Mouse (Mus musculus): ENCODE measurements at regions not wholly inside any gene's neighbourhood (a gene's known extent, or its start where the extent isn't known, plus 50 kb on each side); places are given as distances from the start of the nearest gene placed in this dataset.

- H3K27me3 ChIP-seq (replicated peaks; ENCODE audit: control insufficient read depth, insufficient read depth, low read length), result no peaks in the 10 kb centered on the region
- DNase-seq (ENCODE audit: low spot score) (no peak), ATAC-seq (replicated peaks; ENCODE audit: low FRiP score) (no peak; the same call in 1 of the 2 replicates)
- no peaks in the 10 kb centered on the region for H3K36me3 ChIP-seq (ENCODE audit: control insufficient read depth, insufficient read depth, low read length)
- H3K4me2 ChIP-seq, result no peak overlapping the region
- H3K9ac ChIP-seq (ENCODE audit: low read depth, low read length), result no peak overlapping the region
- H3K4me1 ChIP-seq (replicated peaks; ENCODE audit: control insufficient read depth, insufficient read depth, low read length), result no peaks in the 10 kb centered on the region
- WGBS, result 70% methylated on average over 6 of the region's 6 CpGs
- no peak overlapping the region for H3K4me3 ChIP-seq (ENCODE audit: low read depth, low read length)
- no peaks in the 10 kb centered on the region for H3K9me3 ChIP-seq (ENCODE audit: control insufficient read depth, low read length)
- H3K27ac ChIP-seq (ENCODE audit: low read depth, low read length), result no peak overlapping the region
Measured at GRCm38 (mm10) chr11:38618707-38619106, 1382.9 kb upstream of the Tenm2 start.

- WGBS, result 44% methylated on average over 4 of the region's 4 CpGs
- no peak for ATAC-seq (replicated peaks; ENCODE audit: low FRiP score)
- H3K27me3 ChIP-seq (replicated peaks; ENCODE audit: control insufficient read depth, insufficient read depth, low read length), result no peaks in the 10 kb centered on the region
Measured at GRCm38 (mm10) chr11:38600971-38601370, 1365.2 kb upstream of the Tenm2 start.

GRCm38 (mm10) chr11:38568515-38568914 lies 1332.8 kb upstream of the Tenm2 start:
- no peak for ATAC-seq (replicated peaks; ENCODE audit: low FRiP score)
- no peak overlapping the region for H3K4me3 ChIP-seq (ENCODE audit: low read depth, low read length)
- H3K9me3 ChIP-seq (ENCODE audit: control insufficient read depth, low read length), result no peaks in the 10 kb centered on the region
- H3K4me2 ChIP-seq, result no peak overlapping the region
- H3K36me3 ChIP-seq (ENCODE audit: control insufficient read depth, insufficient read depth, low read length), result no peaks in the 10 kb centered on the region
- H3K27me3 ChIP-seq (replicated peaks; ENCODE audit: control insufficient read depth, insufficient read depth, low read length), result no peaks in the 10 kb centered on the region
- WGBS, result 89% methylated on average over 1 of the region's 1 CpGs
- DNase-seq (ENCODE audit: low spot score), result no peak
- no peaks in the 10 kb centered on the region for H3K4me1 ChIP-seq (replicated peaks; ENCODE audit: control insufficient read depth, insufficient read depth, low read length)
- H3K27ac ChIP-seq (ENCODE audit: low read depth, low read length), result no peak overlapping the region
- no peak overlapping the region for H3K9ac ChIP-seq (ENCODE audit: low read depth, low read length)

More at GRCm38 (mm10) chr11:38600971-38601370, 1365.2 kb upstream of the Tenm2 start:
- H3K4me2 ChIP-seq, result no peak overlapping the region
- H3K9me3 ChIP-seq (ENCODE audit: control insufficient read depth, low read length), result no peaks in the 10 kb centered on the region
- H3K4me1 ChIP-seq (replicated peaks; ENCODE audit: control insufficient read depth, insufficient read depth, low read length), result no peaks in the 10 kb centered on the region
- no peaks in the 10 kb centered on the region for H3K36me3 ChIP-seq (ENCODE audit: control insufficient read depth, insufficient read depth, low read length)
- H3K4me3 ChIP-seq (ENCODE audit: low read depth, low read length), result no peak overlapping the region
- no peak overlapping the region for H3K9ac ChIP-seq (ENCODE audit: low read depth, low read length)
- H3K27ac ChIP-seq (ENCODE audit: low read depth, low read length), result no peak overlapping the region
- DNase-seq (ENCODE audit: low spot score), result no peak

GRCm38 (mm10) chr11:38543893-38544292 lies 1308.1 kb upstream of the Tenm2 start:
- H3K36me3 ChIP-seq (ENCODE audit: control insufficient read depth, insufficient read depth, low read length), result no peaks in the 10 kb centered on the region
- H3K9ac ChIP-seq (ENCODE audit: low read depth, low read length), result no peak overlapping the region
- peak; percentile 30 for DNase-seq (ENCODE audit: low spot score)
- peak; percentile 34; the same call in 1 of the 2 replicates for ATAC-seq (replicated peaks; ENCODE audit: low FRiP score)
- WGBS, result 8% methylated on average over 8 of the region's 8 CpGs
- H3K27me3 ChIP-seq (replicated peaks; ENCODE audit: control insufficient read depth, insufficient read depth, low read length), result no peaks in the 10 kb centered on the region
- H3K4me2 ChIP-seq, result no peak overlapping the region
- no peaks in the 10 kb centered on the region for H3K4me1 ChIP-seq (replicated peaks; ENCODE audit: control insufficient read depth, insufficient read depth, low read length)
- no peak overlapping the region for H3K4me3 ChIP-seq (ENCODE audit: low read depth, low read length)
- H3K27ac ChIP-seq (ENCODE audit: low read depth, low read length), result no peak overlapping the region
- no peaks in the 10 kb centered on the region for H3K9me3 ChIP-seq (ENCODE audit: control insufficient read depth, low read length)

GRCm38 (mm10) chr11:38540097-38540496 lies 1304.3 kb upstream of the Tenm2 start:
- H3K9me3 ChIP-seq (ENCODE audit: control insufficient read depth, low read length), result no peaks in the 10 kb centered on the region
- no peaks in the 10 kb centered on the region for H3K4me1 ChIP-seq (replicated peaks; ENCODE audit: control insufficient read depth, insufficient read depth, low read length)
- 84% methylated on average over 2 of the region's 2 CpGs for WGBS
- no peak overlapping the region for H3K4me2 ChIP-seq
- H3K9ac ChIP-seq (ENCODE audit: low read depth, low read length), result no peak overlapping the region
- no peak overlapping the region for H3K4me3 ChIP-seq (ENCODE audit: low read depth, low read length)
- no peaks in the 10 kb centered on the region for H3K36me3 ChIP-seq (ENCODE audit: control insufficient read depth, insufficient read depth, low read length)
- DNase-seq (ENCODE audit: low spot score) (no peak), ATAC-seq (replicated peaks; ENCODE audit: low FRiP score) (no peak)
- H3K27me3 ChIP-seq (replicated peaks; ENCODE audit: control insufficient read depth, insufficient read depth, low read length), result no peaks in the 10 kb centered on the region
- H3K27ac ChIP-seq (ENCODE audit: low read depth, low read length), result no peak overlapping the region

GRCm38 (mm10) chr11:38532282-38532681 lies 1296.5 kb upstream of the Tenm2 start:
- Histone ChIP-seq H3K27me3 (replicated peaks; ENCODE audit: control insufficient read depth, insufficient read depth, low read length) (no peaks in the 10 kb centered on the region), H3K4me2 (no peak overlapping the region), H3K27ac (ENCODE audit: low read depth, low read length) (no peak overlapping the region), H3K4me3 (ENCODE audit: low read depth, low read length) (no peak overlapping the region), H3K9ac (ENCODE audit: low read depth, low read length) (no peak overlapping the region), H3K4me1 (replicated peaks; ENCODE audit: control insufficient read depth, insufficient read depth, low read length) (no peaks in the 10 kb centered on the region), H3K9me3 (ENCODE audit: control insufficient read depth, low read length) (no peaks in the 10 kb centered on the region), H3K36me3 (ENCODE audit: control insufficient read depth, insufficient read depth, low read length) (no peaks in the 10 kb centered on the region)
- no peak for ATAC-seq (replicated peaks; ENCODE audit: low FRiP score)
- 59% methylated on average over 2 of the region's 2 CpGs for WGBS
- DNase-seq (ENCODE audit: low spot score), result no peak

- Histone ChIP-seq H3K9me3 (ENCODE audit: control insufficient read depth, low read length) (no peaks in the 10 kb centered on the region), H3K9ac (ENCODE audit: low read depth, low read length) (no peak overlapping the region), H3K36me3 (ENCODE audit: control insufficient read depth, insufficient read depth, low read length) (no peaks in the 10 kb centered on the region), H3K4me1 (replicated peaks; ENCODE audit: control insufficient read depth, insufficient read depth, low read length) (no peaks in the 10 kb centered on the region), H3K4me3 (ENCODE audit: low read depth, low read length) (no peak overlapping the region), H3K4me2 (no peak overlapping the region), H3K27ac (ENCODE audit: low read depth, low read length) (no peak overlapping the region), H3K27me3 (replicated peaks; ENCODE audit: control insufficient read depth, insufficient read depth, low read length) (no peaks in the 10 kb centered on the region)
- no peak for ATAC-seq (replicated peaks; ENCODE audit: low FRiP score)
- 84% methylated on average over 4 of the region's 4 CpGs for WGBS
- no peak for DNase-seq (ENCODE audit: low spot score)
Measured at GRCm38 (mm10) chr11:38509676-38510075, 1273.9 kb upstream of the Tenm2 start.

- Histone ChIP-seq H3K4me1 (replicated peaks; ENCODE audit: control insufficient read depth, insufficient read depth, low read length) (no peaks in the 10 kb centered on the region), H3K36me3 (ENCODE audit: control insufficient read depth, insufficient read depth, low read length) (no peaks in the 10 kb centered on the region), H3K9ac (ENCODE audit: low read depth, low read length) (no peak overlapping the region), H3K27me3 (replicated peaks; ENCODE audit: control insufficient read depth, insufficient read depth, low read length) (no peaks in the 10 kb centered on the region), H3K4me2 (no peak overlapping the region), H3K9me3 (ENCODE audit: control insufficient read depth, low read length) (no peaks in the 10 kb centered on the region), H3K27ac (ENCODE audit: low read depth, low read length) (no peak overlapping the region), H3K4me3 (ENCODE audit: low read depth, low read length) (no peak overlapping the region)
- DNase-seq (ENCODE audit: low spot score), result no peak
- 69% methylated on average over 2 of the region's 2 CpGs for WGBS
- ATAC-seq (replicated peaks; ENCODE audit: low FRiP score), result no peak
Measured at GRCm38 (mm10) chr11:38464239-38464596, 1228.5 kb upstream of the Tenm2 start.

- 58% methylated on average over 4 of the region's 4 CpGs for WGBS
- Histone ChIP-seq H3K36me3 (ENCODE audit: control insufficient read depth, insufficient read depth, low read length) (no peaks in the 10 kb centered on the region), H3K4me3 (ENCODE audit: low read depth, low read length) (no peak overlapping the region), H3K9ac (ENCODE audit: low read depth, low read length) (no peak overlapping the region), H3K27ac (ENCODE audit: low read depth, low read length) (no peak overlapping the region), H3K4me1 (replicated peaks; ENCODE audit: control insufficient read depth, insufficient read depth, low read length) (no peaks in the 10 kb centered on the region), H3K27me3 (replicated peaks; ENCODE audit: control insufficient read depth, insufficient read depth, low read length) (no peaks in the 10 kb centered on the region), H3K9me3 (ENCODE audit: control insufficient read depth, low read length) (no peaks in the 10 kb centered on the region), H3K4me2 (no peak overlapping the region)
- DNase-seq (ENCODE audit: low spot score) (no peak), ATAC-seq (replicated peaks; ENCODE audit: low FRiP score) (no peak)
Measured at GRCm38 (mm10) chr11:38463568-38464238, 1227.9 kb upstream of the Tenm2 start.

Measured in liver, embryonic 11.5 days (tissue).